Mouse (Mus musculus) liver, adult 2 months (tissue): Measurements from ENCODE around the gene Srp72.

Experiments used
- CTCF ChIP-seq: fragments of 200-500 bp; IDR thresholded peaks from 2 replicates; pipeline ENCODE4 v1.5.1; 2011; ENCODE audit warnings: low read depth, low read length, control low read depth
- POLR2A ChIP-seq: fragments of 200-500 bp; IDR thresholded peaks from 2 replicates; pipeline ENCODE4 v1.6.1; 2011; ENCODE audit warnings: low read length, control low read depth; ENCODE audit not compliant: insufficient read depth; ENCODE audit errors: extremely low read depth

DNA sequence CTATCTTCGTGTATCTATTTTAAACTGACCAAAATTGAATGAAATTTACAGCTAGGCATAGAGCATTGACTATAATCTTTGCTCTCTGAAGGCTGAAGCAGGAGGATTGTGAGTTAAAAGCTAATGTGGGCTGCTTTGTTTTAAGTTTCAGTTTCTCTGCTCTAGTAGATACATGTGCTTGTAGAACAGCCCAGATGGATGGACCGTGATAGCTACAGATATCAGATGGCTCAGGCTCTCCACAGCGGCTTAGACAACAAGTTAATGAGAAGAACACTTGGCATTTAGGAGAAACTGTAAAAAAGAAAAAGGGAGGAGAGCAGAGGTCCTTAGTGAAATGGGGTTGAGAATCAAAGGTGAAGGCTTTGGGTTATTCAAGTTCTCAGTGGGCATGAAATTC lies 16.3 kb downstream of the Srp72 start:
- no peak for TF ChIP-seq POLR2A
- no peak for TF ChIP-seq CTCF
